Mouse (Mus musculus) lung, adult 2 months (tissue): Measurements from ENCODE around the gene Calhm4. TPM values are rescaled to one million over a fixed set of nuclear protein-coding genes. Genes with fewer than 3 reads are reported as not detected.
"Not testable (repeated sequence)": the region's sequence is repeated elsewhere in the genome, so short reads cannot be mapped to it uniquely, and the experiment has no call there.

Source experiments
- DNase-seq: peaks from one replicate; pipeline ENCODE4 v3.0.0; 2022
- H3K4me1 ChIP-seq: fragments of 200-500 bp; 2 replicates; pipeline ENCODE4 v1.6.1; 2011; ENCODE audit warnings: low read length; ENCODE audit not compliant: control insufficient read depth, insufficient read depth
- H3K4me3 ChIP-seq: fragments of 200-500 bp; replicated peaks from 2 replicates; pipeline ENCODE3; 2011; ENCODE audit warnings: low read depth, mild to moderate bottlenecking, control low read depth, low read length; ENCODE audit errors: extremely low read depth
- CTCF ChIP-seq: fragments of 200-500 bp; IDR thresholded peaks from 2 replicates; pipeline ENCODE4 v1.5.1; 2011; ENCODE audit warnings: mild to moderate bottlenecking, low read length, control low read depth; ENCODE audit not compliant: insufficient read depth
- POLR2A ChIP-seq: fragments of 200-500 bp; IDR thresholded peaks from 2 replicates; pipeline ENCODE4 v1.6.1; 2011; ENCODE audit warnings: low read depth, mild to moderate bottlenecking, control low read depth, low read length, borderline replicate concordance; ENCODE audit errors: extremely low read depth
- WGBS: fragments of 180-500 bp; shearing (Covaris S2); methylation state at CpG from one replicate; pipeline ENCODE4 v1.1.7; 2018; 5-methylcytosine and 5-hydroxymethylcytosine counted together
- polyA plus RNA-seq: library from polyadenylated mRNA; depleted of rRNA; stranded (reverse); fragments of >200 nt; gene quantifications from 2 replicates; pipeline ENCODE4 v1.2.3, GENCODE M21; 2012; rRNA removed

Gene Calhm4
- polyA plus RNA-seq, 1 experiment: not detected

GRCm38 (mm10) chr10:33998397-33998796, 45.7 kb downstream of the Calhm4 start:
- no peak for DNase-seq

GRCm38 (mm10) chr10:33996686-33997085, 47.4 kb downstream of the Calhm4 start:
- 84% methylated on average over 6 of the region's 8 CpGs for WGBS
- not testable (repeated sequence) for H3K4me3 ChIP-seq, H3K4me1 ChIP-seq, DNase-seq

More at GRCm38 (mm10) chr10:33998397-33998796, 45.7 kb downstream of the Calhm4 start:
- H3K4me3 ChIP-seq: no peak overlapping the region
- H3K4me1 ChIP-seq: no peaks in the 10 kb centered on the region
- no peak for TF ChIP-seq CTCF
- TF ChIP-seq POLR2A: no peak

Other genes starting within 250 kb of the Calhm4 start
- not detected in 2 replicates for gene Sult3a1, start 186.6 kb downstream of the Calhm4 start, polyA plus RNA-seq
- 1.7 and 2.8 TPM in 2 replicates for gene Rsph4a, start 139.2 kb downstream of the Calhm4 start, polyA plus RNA-seq
- 4.1 and 7.6 TPM in 2 replicates for gene Zup1, start 93.0 kb downstream of the Calhm4 start, polyA plus RNA-seq
- 24.5 and 42.9 TPM in 2 replicates for gene Rwdd1, start 24.7 kb downstream of the Calhm4 start, polyA plus RNA-seq
- not detected in 2 replicates for gene Trappc3l, start 6.7 kb downstream of the Calhm4 start, polyA plus RNA-seq
- 0.49 and 1.2 TPM in 2 replicates for gene Calhm5, start 52.2 kb upstream of the Calhm4 start, polyA plus RNA-seq
- gene Calhm6, start 83.7 kb upstream of the Calhm4 start, polyA plus RNA-seq: 2.3 and 2.4 TPM in 2 replicates
- gene Dse, start 163.4 kb upstream of the Calhm4 start, polyA plus RNA-seq: 12.4 and 16.2 TPM in 2 replicates
- gene Tspyl1, start 237.9 kb upstream of the Calhm4 start, polyA plus RNA-seq: 26.3 and 33.6 TPM in 2 replicates